ENCODE assay signal across 8 mouse cellular contexts in the genomic region with DNA sequence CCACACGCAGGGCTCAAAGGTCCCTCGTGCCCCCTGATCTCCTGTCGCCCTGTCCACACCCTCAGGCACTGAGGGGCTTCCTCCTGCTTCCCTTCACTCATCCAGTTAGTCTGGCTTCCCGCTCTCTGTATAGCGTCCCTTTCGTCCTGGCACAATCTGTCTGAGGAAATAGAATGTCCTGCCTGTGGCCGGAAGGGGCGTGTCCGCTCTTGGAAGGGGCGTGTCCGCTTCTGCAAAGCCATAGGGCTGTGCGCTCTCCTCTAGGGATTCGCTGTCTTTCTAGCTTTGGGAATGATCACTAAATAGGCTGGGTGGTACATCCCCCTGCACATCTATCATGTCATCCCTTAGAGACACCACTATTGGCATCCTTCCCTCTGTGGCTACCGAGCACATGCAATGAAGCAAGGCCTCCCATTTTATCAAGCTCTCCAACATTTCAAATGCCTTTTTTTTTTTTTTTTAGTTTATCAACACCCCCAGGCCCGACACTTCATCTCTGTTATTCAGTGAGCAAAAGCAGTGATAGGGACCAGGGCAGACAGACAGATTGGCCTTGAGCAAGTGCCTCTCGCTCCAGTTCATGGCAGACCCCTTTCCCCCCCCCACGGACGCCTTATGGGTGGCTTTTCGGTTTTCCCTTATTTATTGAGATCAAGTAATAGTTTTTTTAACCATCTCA. TPM values are rescaled to one million over a fixed set of nuclear protein-coding genes. Genes with fewer than 3 reads are reported as not detected.
DNase-seq lines count a peak whose midpoint lies in the region; ATAC-seq and TF ChIP-seq lines count a peak whose summit lies in the region.

No protein-coding gene starts in this region.

- no peak for TF ChIP-seq CTCF in testis, adult 2 months (IDR thresholded peaks at IDR 0.05; ENCODE audit: control insufficient read depth, insufficient read depth, insufficient replicate concordance, low read depth, low read length)

- peak; percentile 34; the same call in 1 of the 2 replicates for ATAC-seq in embryonic facial prominence, embryonic 11.5 days (replicated peaks; ENCODE audit: insufficient number of reproducible peaks, low FRiP score, low TSS enrichment, low read depth)
- ATAC-seq in limb, embryonic 13.5 days (ENCODE audit: low FRiP score, low read depth), result no peak
- peak; percentile 32; the same call in 1 of the 2 replicates for ATAC-seq in neutrophil, adult 5-6 weeks (ENCODE audit: extremely low read depth, insufficient number of reproducible peaks, low FRiP score, poor library complexity, severe bottlenecking)
- ATAC-seq in forebrain, embryonic 14.5 days, result no peak

- WGBS in embryonic facial prominence, embryonic 11.5 days, result 52% methylated on average over 19 of the region's 19 CpGs
- 62% methylated on average over 19 of the region's 19 CpGs for WGBS in limb, embryonic 13.5 days
- 66% methylated on average over 19 of the region's 19 CpGs for WGBS in forebrain, embryonic 14.5 days

- peak overlapping the region; percentile 71 for H3K4me3 ChIP-seq in testis, adult 2 months (ENCODE audit: control insufficient read depth, low read depth, low read length)
- H3K4me3 ChIP-seq in embryonic facial prominence, embryonic 11.5 days (ENCODE audit: low read depth, low read length), result no peak overlapping the region
- no peak overlapping the region for H3K4me3 ChIP-seq in limb, embryonic 13.5 days
- no peak overlapping the region for H3K4me3 ChIP-seq in forebrain, embryonic 14.5 days (ENCODE audit: low read depth, low read length)

- DNase-seq in testis, postnatal 14 days (ENCODE audit: low spot score), result no peak
- DNase-seq in embryonic facial prominence, embryonic 11.5 days (ENCODE audit: low spot score), result peak; percentile 32
- DNase-seq in right cerebral cortex, postnatal 10 days (ENCODE audit: low spot score in 2 of 2), result no peak
- no peak for DNase-seq in T-cell, adult 2 months (ENCODE audit: low spot score)
- DNase-seq in forebrain, embryonic 14.5 days (ENCODE audit: low spot score), result no peak

- H3K27me3 ChIP-seq in testis, adult 2 months (ENCODE audit: control insufficient read depth, insufficient read depth, low read length), result no peaks in the 10 kb centered on the region
- no peaks in the 10 kb centered on the region for H3K27me3 ChIP-seq in embryonic facial prominence, embryonic 11.5 days (ENCODE audit: control insufficient read depth, insufficient read depth, low read length)
- H3K27me3 ChIP-seq in limb, embryonic 13.5 days, result no peaks in the 10 kb centered on the region
- 0 out of 2 replicates have a peak, but pooled peaks cover 2% of the 10 kb centered on the region for H3K27me3 ChIP-seq in forebrain, embryonic 14.5 days (replicated peaks; ENCODE audit: control insufficient read depth, insufficient read depth, low read length)

- H3K27ac ChIP-seq in testis, adult 2 months (ENCODE audit: control insufficient read depth, insufficient read depth, low read depth, low read length), result no peak overlapping the region
- no peak overlapping the region for H3K27ac ChIP-seq in embryonic facial prominence, embryonic 11.5 days (replicated peaks; ENCODE audit: low read depth, low read length)
- no peak overlapping the region for H3K27ac ChIP-seq in limb, embryonic 13.5 days
- H3K27ac ChIP-seq in forebrain, embryonic 14.5 days (ENCODE audit: low read depth, low read length), result no peak overlapping the region

- H3K9ac ChIP-seq in embryonic facial prominence, embryonic 11.5 days (replicated peaks; ENCODE audit: low read length), result no peak overlapping the region
- no peak overlapping the region for H3K9ac ChIP-seq in limb, embryonic 13.5 days
- H3K9ac ChIP-seq in forebrain, embryonic 14.5 days (ENCODE audit: low read length), result no peak overlapping the region

- H3K4me2 ChIP-seq in embryonic facial prominence, embryonic 11.5 days (ENCODE audit: low read depth, low read length), result 0 out of 2 replicates have a peak overlapping the region, but pooled peaks have one; percentile 13
- peak overlapping the region; percentile 14; the same call in 1 of the 2 replicates for H3K4me2 ChIP-seq in limb, embryonic 13.5 days (replicated peaks)
- no peak overlapping the region for H3K4me2 ChIP-seq in forebrain, embryonic 14.5 days (ENCODE audit: low read length)

- TF ChIP-seq POLR2A in testis, adult 2 months (IDR thresholded peaks at IDR 0.05; ENCODE audit: control insufficient read depth, low read depth, low read length), result no peak

- peaks cover 8% of the 10 kb centered on the region for H3K4me1 ChIP-seq in testis, adult 2 months (ENCODE audit: control insufficient read depth, insufficient read depth, low read length)
- H3K4me1 ChIP-seq in embryonic facial prominence, embryonic 11.5 days (ENCODE audit: control insufficient read depth, insufficient read depth, low read length), result no peaks in the 10 kb centered on the region
- peaks cover 14% of the 10 kb centered on the region for H3K4me1 ChIP-seq in limb, embryonic 13.5 days
- peaks cover 21% of the 10 kb centered on the region; the same call in 1 of the 2 replicates for H3K4me1 ChIP-seq in forebrain, embryonic 14.5 days (ENCODE audit: control insufficient read depth, insufficient read depth, low read length)

- H3K9me3 ChIP-seq in embryonic facial prominence, embryonic 11.5 days (replicated peaks; ENCODE audit: control insufficient read depth, low read length), result no peaks in the 10 kb centered on the region
- no peaks in the 10 kb centered on the region for H3K9me3 ChIP-seq in limb, embryonic 13.5 days
- H3K9me3 ChIP-seq in forebrain, embryonic 14.5 days (replicated peaks; ENCODE audit: control insufficient read depth, low read length), result no peaks in the 10 kb centered on the region

- H3K36me3 ChIP-seq in testis, adult 2 months (ENCODE audit: control insufficient read depth, insufficient read depth, low read length), result no peaks in the 10 kb centered on the region
- H3K36me3 ChIP-seq in embryonic facial prominence, embryonic 11.5 days (replicated peaks; ENCODE audit: control insufficient read depth, insufficient read depth, low read depth, low read length), result no peaks in the 10 kb centered on the region
- H3K36me3 ChIP-seq in limb, embryonic 13.5 days, result no peaks in the 10 kb centered on the region
- H3K36me3 ChIP-seq in forebrain, embryonic 14.5 days (ENCODE audit: control insufficient read depth, insufficient read depth, low read length), result no peaks in the 10 kb centered on the region

RNA-seq across cellular contexts. Expression of a gene that starts 13.6 kb away (rescaled TPM):
- 0.17 and 0.48 TPM in 2 replicates for polyA plus RNA-seq in testis, adult 2 months (2012; rRNA removed)
- 0.08 and 0.20 TPM in 2 replicates for polyA plus RNA-seq in embryonic facial prominence, embryonic 11.5 days (2014; fragmentation: Nextera tagmentation; extraction: Ambion mirVana)
- 0.08 and 0.14 TPM in 2 replicates for polyA plus RNA-seq in limb, embryonic 13.5 days (2015; fragmentation: Nextera tagmentation; extraction: Ambion mirVana)
- total RNA-seq in neutrophil, adult 5-6 weeks (2017), result 6.1 and 6.3 TPM in 2 replicates
- 0.28 TPM in 1 of 2 replicates, not detected in the other for polyA plus RNA-seq in forebrain, embryonic 14.5 days (2014; fragmentation: Nextera tagmentation; extraction: Ambion mirVana)

Comparison
In these comparisons a context has a peak if more than half of its experiments do, and no peak if none do; other contexts are left out.
1. ATAC-seq: peak in embryonic facial prominence, embryonic 11.5 days (single experiment) and neutrophil, adult 5-6 weeks (single experiment); none in limb, embryonic 13.5 days (single experiment) and forebrain, embryonic 14.5 days (single experiment).